Mouse (Mus musculus): ENCODE measurements at regions not wholly inside any gene's neighbourhood (a gene's known extent, or its start where the extent isn't known, plus 50 kb on each side); places are given as distances from the start of the nearest gene placed in this dataset.

DNA sequence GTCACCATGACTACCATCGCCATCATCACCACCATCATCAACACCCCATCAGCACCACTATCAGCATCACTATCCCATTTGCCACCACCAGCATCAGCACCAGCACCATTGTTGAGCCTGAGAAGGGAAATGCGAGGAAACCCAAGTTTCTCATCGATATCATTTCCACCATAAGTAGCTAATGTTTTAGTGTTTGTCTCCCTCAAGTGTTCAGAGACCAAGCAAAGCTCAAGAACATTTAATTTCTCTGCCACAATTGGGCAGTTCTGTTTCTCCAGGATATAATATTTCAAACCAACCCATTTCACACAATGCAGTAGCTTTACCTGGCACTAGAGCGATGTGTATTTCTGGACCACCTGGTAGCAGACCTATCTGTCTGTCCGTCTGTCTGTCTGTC is 59.7 kb upstream of the Tmem132d start:
- TF ChIP-seq POLR2A (IDR thresholded peaks at IDR 0.05; ENCODE audit: low read depth, low read length) (no peak), CTCF (IDR thresholded peaks at IDR 0.05; ENCODE audit: extremely low read depth, insufficient read depth, insufficient read length, insufficient replicate concordance) (no peak)

Data from spleen, adult 2 months (tissue).